Mouse (Mus musculus): Measurements from ENCODE around the gene Kif20b.

Gene Kif20b

DNA sequence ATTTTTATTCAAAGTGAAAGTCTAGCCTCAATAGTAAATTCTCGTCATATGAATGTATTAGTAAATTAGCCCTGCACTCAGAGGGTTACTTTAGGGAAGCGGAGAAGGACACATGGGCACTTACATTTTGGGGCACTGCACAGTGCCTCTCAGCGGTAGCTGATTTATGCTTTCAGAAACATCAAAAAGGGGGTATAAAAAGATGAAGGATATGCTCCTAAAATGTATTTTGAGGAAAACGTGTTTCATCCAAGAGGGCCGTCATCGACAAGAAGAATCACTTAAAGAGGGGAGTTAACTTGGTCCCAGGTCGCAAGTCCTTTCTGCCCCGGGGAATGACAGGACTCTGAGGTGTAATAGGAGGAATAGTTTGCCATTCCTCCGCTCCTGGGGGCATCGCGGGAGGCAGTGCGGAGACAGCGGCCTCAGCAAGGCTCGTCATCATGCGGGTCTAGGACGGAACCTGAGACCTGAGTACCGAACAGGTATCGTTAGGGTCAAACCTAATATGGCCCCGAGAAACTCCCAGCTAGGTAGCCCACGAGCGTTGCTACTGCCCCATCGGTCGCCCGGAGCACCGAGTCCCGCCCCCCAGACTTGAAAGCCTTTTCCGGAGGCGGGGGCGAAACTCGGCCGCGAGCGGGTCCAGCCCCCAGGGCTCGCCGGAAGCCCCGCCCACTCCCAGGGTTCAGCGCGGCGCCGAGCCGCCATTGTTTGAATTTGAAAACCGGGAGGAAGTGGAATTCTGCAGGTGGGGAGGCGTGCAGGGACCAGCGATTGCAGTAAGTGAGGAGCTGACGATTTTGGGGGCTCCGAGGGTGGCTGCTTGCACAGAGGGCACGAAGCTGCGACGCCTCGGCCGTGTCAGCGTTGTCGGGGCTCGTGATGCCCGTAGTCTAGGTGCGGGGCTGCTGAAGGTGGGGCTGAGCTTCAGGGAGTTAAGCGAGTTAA is at the start of gene Kif20b:
Gene Kif20b (plus strand): TSS at position 710 of the 951 bp plus-strand sequence.
- peak; percentile 81 for DNase-seq (ENCODE audit: low spot score)

DNA sequence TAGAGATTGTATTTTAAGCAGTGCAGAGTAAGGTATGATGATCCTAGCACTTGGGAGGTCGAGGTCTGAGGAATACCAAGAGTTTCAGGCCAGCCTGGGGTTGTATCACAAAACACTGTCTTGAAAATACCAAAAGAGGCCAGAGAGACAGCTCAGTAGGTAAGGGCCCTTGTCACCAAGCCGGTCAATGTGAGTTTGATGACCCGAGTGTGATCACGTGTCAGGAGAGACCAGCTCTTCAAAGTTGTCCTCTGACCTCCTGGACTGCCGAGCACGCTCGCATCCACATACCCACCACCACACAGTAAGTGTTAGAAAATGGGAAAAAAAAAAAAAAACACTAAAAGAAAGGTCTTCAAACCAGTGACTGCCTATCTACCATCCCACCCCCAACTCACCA is 45.5 kb upstream of the Kif20b start:
- no peak for DNase-seq (ENCODE audit: low spot score)

DNA sequence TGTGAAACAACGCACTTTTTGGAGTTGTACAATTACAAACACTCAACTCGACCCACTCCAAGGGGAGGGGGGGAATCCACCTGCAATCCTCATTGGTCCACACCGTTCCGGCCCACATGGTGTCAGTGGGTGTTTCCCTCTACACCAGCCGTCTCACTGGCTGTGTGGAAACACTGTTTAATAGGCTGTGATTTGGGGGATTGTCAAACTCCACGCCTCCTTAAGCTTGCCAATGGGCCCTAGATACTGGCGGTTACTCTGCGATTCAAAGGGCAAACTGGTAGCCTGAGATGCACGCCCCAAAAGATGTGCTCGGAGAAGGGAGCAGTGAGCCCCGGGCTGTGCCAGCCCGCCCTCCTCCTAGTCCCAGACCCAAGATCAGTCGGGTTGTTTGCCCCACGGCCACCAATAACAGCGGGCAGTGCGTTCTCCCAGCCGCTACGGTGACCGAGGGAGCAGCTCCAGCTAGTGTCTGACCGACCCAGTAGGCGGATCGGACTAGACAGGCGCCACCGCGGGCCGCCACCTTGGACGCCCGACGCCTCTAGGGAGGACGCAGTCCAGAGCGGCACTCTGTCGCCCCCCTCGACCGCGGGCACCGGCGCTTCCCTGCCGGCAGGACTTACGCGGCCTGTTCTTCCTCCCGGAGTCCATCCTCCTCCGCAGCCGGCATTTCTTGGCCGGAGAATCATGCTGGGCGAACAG is 44.1 kb upstream of the Kif20b start:
- peak; percentile 92 for DNase-seq (ENCODE audit: low spot score)

DNA sequence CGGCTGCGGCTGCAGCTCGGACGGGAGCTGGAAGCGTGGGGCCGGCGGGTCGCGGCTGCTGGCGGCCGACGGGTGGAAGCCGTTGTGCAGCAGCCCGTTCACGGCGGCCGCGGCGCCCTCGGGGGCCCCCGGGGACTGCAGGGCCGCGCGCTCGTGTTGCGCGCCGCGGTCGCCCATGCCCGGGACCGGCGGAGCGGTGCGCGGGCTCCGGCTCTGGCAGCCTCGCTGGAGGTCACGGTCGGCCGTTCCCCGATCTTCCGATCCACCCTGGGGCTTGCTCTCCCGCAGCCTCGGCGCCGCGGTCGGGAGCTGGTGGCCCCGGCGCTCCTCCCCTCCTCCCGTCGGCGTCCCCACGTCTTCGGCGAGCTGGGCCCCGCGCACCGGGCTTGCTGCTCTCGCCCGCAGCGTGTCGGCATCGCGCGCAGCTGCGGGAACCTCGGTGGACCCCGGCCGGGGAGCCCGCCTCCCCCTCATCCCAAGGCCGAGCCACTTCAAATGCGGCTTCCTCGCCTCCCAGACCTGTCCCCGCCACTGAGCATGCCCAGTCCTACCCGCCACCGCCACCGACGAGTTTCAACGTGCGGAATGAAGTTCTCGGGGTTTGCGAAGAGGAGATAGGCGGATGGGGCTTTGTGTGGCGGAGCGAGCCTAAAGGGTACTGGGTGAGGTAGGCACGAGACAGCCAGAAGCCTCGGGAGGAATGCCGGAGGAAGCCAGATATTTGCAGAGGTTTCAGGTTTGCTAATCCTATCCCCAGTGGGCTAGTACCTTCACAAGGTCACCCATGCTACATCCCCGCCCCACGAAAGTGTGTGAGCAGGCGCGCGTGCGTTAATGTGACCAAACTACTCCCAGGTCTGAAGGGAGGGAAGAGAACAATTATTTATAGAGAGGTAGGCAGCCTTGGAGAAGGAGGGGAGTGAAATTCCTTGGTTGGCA is 43.3 kb upstream of the Kif20b start, which contains the start of gene Pank1:
Gene Pank1 (minus strand): TSS at position 853 of the 939 bp plus-strand sequence.
- DNase-seq (ENCODE audit: low spot score): peak; percentile 70

DNA sequence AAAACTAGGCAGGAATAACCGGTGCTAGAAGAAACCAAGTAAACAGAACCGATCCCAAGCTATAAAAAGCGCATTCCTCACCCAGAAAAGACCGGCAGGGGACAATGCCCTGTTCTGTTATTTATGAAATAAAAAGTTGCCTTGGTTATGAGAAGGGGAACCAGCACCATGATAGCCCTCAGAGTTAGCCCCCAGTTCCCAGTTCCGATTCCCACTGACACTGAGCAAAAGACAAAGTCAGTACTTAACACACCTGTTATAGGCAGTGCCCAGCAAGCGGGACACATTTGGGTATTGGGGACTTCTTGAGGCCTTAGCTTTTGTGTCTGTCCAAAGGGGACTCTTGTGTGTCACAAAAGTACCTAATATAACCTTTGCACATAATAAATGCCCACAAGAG is 42.5 kb upstream of the Kif20b start:
- DNase-seq (ENCODE audit: low spot score): no peak

DNA sequence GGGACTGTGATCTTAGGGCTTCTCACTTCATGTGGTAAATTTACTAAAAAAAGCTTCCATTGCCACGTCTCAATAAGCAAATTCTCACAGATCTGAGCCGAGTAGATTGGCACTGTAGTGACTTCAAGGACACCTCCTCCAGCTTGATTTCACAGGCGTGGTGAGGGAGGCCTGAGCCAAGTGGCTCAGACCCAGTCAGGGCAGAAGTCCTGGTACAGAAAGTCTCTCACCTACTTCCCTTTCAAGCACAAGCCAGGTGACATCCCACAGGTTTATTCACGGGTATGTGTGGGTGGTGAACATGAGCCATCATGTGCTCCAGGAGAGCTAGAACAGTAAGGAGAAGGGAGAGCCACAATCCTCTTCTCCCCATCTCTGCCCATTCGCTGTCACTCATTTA is 41.0 kb upstream of the Kif20b start:
- peak; percentile 22 for DNase-seq (ENCODE audit: low spot score)

DNA sequence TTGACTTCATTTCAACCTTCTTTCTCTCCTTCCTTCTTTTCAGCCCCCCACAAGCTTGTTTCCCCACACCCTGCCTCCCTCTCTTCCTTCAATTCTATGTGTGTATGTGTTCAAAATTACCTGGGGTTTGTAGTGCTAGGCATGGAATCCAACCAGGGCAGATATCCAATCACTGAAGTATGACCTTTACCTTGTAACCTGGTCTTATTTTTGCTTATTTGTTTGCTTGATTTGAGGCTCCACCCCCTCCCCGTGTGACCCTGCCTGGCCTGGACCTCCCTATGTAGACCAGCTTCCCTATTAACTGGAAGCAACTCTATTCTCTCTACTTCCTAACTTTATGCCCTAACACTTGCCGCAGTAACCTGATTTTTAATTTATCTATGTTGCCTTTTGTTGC is 39.7 kb upstream of the Kif20b start:
- DNase-seq (ENCODE audit: low spot score): no peak

DNA sequence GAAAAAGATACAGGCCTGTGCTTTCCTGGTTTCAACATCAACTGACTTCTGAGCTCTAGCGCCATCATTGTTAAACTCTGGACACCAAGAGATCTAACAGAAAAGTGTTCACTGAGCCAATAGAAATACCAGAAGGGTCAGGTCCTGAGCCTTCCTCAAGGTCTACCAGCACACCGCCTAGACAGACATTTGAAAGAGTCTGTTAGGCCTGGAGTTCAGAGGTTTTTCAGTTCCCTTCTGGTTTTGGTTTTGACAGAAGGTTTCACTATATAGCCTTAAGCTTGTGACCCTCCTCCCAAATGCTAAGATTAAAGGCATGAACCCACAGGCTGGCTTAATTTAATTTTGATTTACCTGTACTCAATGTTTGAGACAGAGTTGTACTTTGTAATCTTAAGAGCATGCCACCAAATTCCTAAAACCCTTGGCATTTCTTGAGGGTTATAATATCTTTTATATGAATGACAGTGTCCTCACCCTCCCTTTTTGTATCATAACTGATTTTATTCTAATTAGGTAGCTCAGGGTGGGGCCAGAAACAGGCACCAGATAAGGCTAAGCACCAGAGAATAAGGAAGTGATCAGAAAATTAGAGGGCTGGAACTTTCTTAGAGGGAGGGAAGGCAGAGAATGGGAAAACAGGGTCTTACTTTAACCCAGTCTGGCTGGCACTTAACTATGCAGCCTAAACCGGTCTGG is 38.5 kb upstream of the Kif20b start:
- no peak for DNase-seq (ENCODE audit: low spot score)

DNA sequence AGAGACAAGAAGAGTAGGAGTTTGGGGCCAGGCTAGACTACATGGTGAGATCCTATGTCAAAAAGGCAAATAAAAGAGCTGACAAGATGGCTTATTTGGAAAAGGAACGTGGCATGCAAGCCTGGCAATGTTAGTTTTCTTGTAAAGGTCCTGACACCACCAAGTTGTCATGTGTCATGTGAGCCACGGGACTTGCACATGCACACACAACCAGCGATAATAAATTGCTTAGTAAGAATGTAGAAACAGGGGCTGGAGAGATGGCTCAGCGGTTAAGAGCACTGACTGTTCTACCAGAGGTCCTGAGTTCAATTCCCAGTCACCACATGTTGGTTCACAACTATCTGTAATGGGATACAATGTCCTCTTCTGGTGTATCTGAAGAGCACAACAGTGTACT is 35.8 kb upstream of the Kif20b start:
- no peak for DNase-seq (ENCODE audit: low spot score)

DNA sequence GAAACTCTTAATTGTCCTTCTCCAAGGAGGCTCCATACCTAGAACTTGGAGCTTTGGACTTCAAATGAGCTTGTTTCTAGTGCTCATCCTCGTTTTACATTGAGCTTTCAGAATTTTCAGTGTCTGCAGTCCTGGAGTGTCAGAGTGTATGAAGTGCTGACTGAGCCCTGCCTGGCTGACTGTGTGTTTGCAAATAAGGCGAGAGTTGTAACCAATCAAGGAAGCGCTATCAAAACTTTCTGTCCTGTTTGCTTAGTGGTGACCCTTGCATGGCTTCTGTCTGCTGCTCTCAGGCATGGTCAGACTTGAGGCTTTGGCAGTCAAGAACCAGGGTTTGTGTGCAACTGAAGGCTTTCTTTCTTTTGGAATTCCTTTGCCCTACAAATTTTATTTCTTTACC is 31.2 kb upstream of the Kif20b start:
- no peak for DNase-seq (ENCODE audit: low spot score)

DNA sequence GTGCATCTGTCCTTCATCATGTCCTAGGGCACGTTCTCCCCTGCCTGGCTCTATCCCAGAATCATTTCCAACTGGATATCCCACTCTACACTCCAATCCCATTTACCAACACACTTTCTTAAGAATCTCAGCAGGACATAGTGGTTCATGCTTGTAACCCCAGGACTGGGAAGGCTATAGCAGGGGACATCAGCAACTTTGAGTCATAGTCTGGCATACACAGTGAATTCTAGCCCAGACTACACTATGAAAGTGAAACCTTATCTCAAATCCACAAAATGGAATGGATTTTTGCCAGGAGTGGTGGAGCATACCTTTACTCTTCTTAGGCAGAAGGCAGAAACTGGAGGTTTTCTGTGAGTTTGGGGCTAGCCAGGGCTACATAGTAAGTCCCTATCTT is 30.6 kb upstream of the Kif20b start:
- peak; percentile 25 for DNase-seq (ENCODE audit: low spot score)

DNA sequence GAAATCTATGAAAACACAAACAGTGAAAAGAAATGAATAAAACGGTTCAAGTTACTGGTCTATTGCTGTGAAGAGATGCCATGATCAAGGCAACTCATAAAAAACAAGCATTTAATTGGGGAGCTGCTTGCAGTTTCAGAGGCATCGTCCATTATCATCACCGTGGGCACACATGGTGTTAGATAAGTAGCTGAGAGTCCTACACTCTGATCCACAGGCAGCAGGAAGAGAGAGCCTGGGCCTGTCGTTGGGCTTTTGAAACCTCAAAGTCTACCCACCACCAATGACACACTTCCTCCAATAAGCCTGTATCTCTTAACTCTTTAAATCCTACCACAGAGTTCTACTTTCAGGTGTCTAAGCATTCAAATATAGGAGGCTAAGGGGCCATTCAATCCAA is 27.1 kb upstream of the Kif20b start:
- DNase-seq (ENCODE audit: low spot score): no peak

DNA sequence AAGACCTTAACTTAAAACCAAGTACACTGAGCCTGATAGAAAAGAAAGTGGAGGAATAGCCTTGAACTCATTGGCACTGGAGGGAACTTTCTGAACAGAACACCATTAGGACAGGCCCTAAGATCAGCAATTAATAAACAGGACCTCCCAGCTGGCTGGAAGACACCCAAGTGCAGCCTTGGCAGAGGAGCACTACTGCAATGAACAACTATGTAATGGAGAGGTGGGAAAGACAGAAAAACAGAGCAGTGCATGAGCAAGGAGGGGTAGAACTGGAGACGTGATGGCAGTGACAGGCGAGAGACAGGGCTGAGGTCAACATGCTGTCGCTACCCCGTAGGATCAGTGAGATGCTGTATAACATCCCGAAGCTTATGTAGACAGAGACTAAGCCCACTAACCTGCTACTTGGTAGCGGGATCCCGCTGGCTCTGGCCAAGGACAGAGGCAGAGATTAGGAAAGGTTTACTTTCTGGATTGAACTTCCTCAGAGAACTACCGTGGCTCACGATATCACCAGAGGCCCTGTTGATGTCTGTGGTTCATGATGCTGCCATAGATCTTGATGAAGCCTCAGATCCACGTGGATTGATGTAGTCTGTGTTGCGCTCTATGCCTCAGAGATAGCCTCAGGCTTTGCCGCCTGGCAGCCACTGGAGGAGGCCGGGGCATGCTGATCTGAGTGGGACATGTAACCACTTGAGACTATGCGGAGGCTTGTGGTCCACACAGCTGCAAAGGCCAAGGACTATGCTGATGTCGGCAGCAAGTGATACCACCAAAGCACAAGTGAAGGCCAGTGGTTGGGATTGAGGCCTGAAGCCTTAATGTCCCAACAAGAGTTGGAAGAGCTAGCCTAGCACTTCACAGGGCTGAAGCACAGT is 24.8 kb upstream of the Kif20b start:
- DNase-seq (ENCODE audit: low spot score): peak; percentile 70

DNA sequence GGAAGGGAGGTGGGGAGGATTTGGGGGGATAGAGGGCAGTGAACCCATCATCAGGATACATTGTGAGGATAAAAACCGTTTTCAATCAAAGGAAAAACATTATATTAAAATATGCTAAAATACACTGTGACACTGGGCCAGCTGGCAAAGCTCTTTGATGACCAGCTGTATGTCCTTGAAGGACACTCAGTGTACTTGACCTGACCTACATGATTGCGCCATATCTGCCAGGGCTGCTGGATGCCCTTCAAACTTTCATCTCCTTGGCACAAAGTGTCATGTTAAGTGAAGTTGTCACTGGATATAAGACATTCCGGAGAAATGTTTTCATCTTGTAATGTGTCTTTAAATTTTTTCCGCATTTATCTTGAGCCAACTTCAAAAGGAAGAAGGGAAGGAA is 23.2 kb upstream of the Kif20b start:
- peak; percentile 78 for DNase-seq (ENCODE audit: low spot score)

DNA sequence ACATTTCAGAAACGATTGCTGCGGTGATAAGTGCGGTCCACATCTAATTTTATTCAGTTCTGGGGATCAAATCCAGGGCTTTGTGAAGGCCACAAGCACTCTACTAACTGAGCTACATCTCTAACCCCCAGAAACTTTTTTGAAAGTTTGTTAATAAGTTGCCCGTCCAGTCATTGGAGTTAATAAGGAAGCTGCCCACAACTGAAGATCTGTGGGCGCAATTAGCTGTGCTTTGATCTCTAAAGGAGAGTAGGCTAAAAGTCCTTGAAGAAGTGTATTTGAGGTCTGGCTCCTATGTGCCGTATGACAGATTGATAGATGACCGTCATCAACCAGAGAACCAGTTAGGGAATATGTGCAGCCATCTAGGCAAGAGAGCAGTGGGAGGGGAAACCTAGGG is 20.9 kb upstream of the Kif20b start:
- no peak for DNase-seq (ENCODE audit: low spot score)

DNA sequence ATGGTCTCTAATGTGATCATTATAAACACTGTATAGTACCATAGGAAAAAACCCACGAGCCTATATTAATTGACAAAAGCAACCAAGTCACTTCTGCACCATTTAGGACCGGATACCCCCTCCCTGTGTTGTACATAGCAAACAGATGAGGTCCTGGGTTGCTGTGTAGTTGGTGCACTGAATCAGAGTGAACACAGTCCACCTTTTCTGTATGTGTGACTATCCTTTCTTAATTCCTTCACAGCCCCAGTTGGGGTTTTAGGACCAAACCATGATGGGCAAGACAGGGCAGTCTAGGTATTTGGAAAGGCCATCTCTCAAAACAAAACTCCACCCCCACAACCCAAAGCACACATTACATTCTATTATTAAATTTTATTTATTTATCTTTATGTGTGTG is 20.4 kb upstream of the Kif20b start:
- DNase-seq (ENCODE audit: low spot score): no peak

DNA sequence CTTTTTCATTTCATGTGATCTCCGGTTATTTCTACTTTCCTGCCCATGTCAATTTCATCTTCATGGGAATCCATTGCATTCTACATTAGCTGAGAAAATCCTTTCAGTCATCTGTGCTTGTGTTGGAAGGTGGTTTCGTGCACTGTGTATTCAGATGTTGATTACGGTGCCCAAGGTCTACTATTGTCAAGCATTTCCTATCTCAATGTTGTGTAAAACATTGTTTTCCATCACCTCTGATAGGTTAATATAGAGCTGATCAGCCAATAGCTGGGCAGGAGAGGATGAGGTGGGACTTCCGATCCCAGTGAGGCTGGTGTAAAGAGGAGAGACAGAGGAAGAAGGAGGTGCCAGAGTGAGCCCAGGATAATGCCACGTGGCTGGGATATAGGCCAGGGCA is 18.1 kb upstream of the Kif20b start:
- no peak for DNase-seq (ENCODE audit: low spot score)

DNA sequence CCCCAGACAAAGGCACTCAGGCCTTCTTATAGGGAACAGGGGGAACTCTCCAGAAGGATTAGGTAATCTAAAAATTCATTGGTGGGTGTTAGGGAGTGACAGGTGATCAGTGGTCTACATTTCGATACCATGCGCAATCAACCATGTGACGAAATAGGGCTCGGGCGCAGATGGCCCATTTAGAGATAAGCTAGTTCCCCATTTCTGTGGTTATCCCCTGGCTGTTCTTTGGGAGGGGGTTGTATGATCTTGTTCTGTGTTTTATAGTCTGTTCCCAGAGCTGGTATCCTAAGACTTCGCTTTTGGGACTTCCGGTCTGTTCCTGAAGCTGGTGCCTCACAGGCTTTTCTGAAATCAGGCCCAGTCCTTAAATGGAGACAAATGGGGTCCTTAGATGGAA is 16.7 kb upstream of the Kif20b start:
- no peak for DNase-seq (ENCODE audit: low spot score)

DNA sequence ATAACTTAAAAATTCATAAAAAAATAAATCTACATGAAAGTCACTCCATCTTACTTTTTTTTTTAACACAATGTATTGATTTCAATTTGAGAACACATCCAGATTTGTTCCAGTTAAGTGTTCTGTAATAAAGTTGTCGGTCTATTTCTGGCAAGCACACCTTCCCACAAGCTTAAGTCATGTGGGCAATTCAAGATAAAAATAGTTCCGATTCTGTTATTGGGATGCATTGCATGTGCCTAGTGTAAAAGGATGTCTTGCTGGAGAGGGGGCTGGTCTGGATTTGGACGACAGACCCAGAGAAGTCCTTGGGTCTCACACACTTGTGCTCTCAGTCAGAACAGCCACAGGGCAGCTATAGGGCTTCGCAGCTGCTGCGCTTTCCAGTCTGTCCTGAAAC is 15.4 kb upstream of the Kif20b start:
- no peak for DNase-seq (ENCODE audit: low spot score)

DNA sequence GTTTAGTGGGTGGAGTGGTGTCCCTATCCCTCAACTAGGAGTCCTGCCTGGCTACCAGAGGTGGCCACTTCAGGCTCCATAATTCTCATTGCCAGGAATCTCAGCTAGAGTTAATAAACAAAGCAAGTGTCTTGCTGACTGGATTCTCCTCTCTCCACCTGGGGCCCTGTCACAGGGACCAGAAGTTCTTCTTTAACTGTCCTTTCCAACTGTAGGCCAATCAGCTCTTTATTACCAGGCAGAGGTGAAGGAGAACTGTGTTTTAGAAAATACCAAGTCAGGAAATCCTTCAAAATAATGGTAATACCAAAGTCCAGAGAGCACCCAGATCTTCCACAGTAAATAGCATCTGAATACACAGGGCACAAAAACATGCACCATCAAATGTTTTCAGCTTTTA is 9.8 kb upstream of the Kif20b start:
- no peak for DNase-seq (ENCODE audit: low spot score)

DNA sequence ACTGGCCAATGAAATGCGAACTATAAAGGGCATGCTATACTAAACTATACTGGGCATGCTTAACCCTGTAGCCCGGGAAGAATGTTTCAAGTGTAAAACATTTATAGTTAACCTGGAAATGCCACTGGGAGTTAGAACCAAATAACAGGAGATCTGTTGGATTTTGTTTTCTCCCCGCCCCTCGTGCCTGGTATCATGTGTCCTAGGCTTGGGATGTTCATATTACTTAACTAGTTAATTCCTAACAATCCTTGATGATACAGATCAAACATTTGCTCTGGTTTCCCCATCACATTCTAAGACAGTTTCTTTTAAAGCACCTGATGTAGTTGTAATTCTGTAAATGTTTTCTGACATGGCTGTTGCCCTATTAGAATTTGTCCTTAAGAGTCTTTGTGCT is 2.1 kb upstream of the Kif20b start:
- no peak for DNase-seq (ENCODE audit: low spot score)

Data from ovary, adult 18-20 months (tissue).